Mouse (Mus musculus) lung, adult 18-20 months (tissue): ENCODE results near the gene Phf21b.

Source experiments
- DNase-seq, 2 experiments: peaks; one replicate each; pipeline ENCODE4 v3.0.0; 2022; ENCODE audit warnings: mixed read lengths in 2 of 2

The Phf21b gene

DNA sequence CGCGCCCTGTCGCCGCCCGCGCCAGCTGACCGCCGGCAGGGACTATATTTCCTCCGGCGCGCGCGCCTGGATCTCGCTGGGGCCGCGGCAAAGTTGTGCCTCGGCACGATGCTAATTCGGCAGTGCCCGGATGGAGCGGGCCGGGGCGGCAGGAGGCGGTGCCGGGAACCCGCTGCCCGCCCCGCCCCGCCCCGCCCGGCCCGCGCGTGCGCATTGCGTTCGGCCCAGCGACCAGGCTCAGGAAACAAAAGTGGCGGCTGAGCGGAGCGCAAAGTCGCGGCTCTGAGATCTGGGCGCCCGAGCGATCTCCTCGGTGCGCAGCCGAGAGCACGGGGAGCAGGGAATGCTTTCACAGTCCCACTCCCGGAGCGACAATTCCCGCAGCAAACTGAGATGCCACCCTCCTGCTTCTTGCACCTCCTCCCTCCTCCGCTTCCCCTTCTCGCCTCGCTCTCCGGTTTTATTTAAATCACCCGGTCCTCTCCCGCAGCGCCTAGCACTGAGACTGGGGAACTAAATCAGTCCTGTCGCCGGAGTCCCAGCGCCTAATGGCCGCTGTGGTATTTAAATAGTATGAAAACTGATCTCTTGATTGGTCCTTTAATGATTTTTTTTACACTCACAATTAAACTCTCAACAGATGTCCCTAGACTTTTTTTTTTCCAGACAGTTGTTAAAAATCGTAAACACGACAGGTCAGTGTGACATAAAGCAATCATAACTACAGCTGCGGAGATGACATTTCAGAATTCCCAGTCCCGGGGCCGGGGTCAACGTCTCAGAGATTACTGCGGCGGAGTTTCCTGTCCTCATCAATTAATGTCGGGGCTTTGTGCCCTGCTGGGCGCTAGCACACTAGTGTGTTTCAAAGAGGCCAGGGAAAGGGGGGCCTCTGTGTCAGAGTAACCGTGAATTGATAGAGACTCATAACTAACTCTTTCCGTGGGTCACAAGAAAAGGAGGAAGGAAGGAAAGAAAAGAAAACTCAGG is at the start of gene Phf21b:
TSS of gene Phf21b (minus strand) at position 44 of the 990 bp plus-strand sequence.
- DNase-seq, result peak; percentile 77 to 84

GRCm38 (mm10) chr15:84903843-84904385 is 48.1 kb upstream of the Phf21b start:
- no peak for DNase-seq

- DNase-seq, result peak; percentile 40 to 58
Measured at GRCm38 (mm10) chr15:84898077-84898476, 42.2 kb upstream of the Phf21b start.

DNA sequence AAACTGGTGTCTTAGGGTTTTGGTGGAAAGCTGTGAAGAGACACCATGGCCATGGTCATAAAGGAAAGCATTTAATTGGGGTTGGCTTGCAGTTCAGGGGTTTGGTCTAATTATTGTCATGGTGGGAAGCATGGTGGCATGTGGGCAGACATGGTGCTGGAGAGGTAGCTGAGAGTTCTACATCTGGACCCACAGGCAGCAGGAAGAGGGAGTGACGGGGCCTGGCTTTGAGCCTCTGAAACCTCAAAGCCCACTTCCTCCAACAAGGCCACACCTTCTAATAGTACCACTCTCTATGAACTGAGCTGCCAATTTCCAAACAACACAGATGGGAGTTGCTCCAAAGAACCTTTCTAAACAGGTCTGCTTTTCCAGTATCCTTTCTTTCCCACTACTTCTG is 40.8 kb upstream of the Phf21b start:
- DNase-seq, result no peak

DNA sequence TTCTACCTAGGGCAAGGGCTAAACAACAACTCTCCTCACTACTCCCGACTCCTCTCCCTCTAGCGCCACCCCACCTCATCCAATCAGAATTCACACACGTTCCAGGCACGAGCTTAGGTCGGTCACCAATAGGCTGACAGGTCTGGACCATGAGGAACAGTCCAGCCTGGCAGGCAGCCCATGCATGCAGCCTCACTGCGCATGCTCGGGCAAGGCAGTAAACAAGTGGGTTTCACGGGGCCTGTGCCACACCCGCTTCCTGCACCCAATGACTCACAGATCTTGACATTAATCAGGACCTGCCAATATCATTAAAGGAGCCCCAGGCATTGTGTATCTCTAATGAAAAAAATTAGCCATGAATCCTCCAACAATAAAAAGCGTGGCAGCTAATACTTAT is 40.4 kb upstream of the Phf21b start:
- DNase-seq, result peak; percentile 40 to 42

DNA sequence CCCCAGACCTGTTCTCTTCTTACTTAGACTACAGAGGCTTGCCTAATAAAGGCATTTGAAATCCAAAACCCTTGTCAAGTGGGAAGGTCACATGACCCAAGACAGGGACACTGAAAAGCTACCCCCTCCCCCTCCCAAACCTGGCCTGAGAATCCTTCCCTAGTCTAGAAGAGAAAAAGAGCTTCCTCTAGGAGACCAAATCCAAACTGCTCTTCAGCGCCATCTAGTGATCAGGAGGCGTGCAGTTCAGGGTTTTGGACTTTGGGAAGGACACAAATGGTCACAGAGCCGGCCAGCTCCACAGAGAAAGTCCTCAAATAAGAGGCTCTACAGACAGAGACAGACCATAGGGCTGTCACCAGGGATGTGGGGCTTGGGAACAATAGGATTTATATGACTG is 35.8 kb upstream of the Phf21b start:
- DNase-seq, result peak; percentile 40 to 55

- DNase-seq, result no peak
Measured at GRCm38 (mm10) chr15:84891246-84891645, 35.4 kb upstream of the Phf21b start.

- DNase-seq, result no peak
Measured at GRCm38 (mm10) chr15:84888066-84888465, 32.2 kb upstream of the Phf21b start.

DNA sequence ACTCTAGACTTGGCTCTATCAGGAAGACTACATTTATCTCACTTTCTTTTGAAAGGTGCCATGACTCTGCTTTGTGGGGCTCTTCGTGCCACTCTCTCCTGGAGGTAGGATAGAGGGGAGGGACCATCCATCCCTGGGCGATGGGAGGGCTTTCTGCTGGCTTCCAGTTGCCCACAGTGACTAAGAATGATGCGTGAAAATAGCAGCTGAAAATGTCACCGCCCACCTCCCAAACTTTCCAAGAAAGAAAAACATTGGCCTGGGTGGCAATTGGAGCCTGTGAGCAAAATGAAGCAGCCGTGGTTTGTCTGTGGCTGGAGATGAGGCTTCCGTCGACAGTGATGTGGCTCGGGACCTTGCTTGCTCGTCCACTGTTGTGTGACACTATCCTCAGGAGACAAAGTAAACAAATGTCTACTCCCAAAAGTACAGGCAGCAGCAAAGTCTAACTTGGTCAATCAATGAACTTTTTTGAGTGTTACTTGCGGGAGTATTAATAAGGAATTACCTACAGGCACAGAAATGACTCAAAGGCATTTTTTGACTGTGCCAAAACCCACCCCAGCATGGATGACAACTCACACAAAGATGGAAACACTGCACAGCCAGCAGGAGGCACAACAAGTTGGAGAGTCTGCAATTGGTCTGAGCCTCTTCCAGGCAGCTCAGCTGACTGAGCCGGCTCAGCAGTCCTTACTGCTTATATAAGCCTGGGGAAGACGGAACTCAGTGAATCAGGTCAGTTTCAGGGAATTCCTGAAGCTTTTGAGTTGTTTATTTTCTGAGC is 21.4 kb upstream of the Phf21b start:
- no peak for DNase-seq

DNA sequence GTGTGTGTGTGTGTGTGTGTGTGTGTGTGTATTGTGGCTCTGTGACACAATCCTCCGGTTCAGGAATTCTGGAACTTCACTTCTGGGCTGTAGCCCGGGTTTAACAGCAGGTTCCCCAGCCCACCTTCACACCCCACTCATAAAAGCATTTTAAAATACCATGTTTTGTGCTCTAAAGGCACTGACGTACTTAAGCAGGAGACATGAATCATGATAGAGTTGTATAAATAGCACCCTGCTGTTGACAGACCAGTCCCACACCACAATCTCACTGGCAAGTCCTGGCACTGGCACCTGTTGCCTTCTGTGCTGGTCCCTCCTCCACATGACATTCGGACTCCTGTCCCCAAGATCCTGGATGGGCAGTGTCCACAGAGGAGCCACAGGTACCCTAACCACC is 18.0 kb upstream of the Phf21b start:
- DNase-seq, result no peak

DNA sequence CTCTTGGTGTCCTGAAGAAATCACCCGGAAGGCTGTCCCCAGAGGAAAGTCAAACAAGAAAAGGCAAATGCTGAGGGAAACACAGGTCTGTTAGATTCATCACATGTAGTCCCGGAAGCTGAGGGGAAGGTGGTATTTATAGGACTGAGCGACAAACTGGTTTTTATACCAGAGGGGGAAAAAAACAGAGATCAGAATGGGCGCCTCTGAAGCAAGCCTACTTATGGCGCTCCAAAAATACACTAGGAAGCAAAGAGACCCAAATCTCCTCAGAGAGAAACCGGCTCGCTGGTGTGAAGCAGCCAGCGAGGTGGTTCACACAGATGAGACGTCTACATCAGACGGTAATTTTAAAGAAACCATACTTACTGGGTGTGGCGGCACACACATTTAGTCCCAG is 17.2 kb upstream of the Phf21b start:
- DNase-seq, result no peak

- DNase-seq, result no peak
Measured at GRCm38 (mm10) chr15:84871802-84872201, 16.0 kb upstream of the Phf21b start.

- DNase-seq, result no peak
Measured at GRCm38 (mm10) chr15:84861911-84862310, 6.1 kb upstream of the Phf21b start.

- no peak for DNase-seq
Measured at GRCm38 (mm10) chr15:84857623-84858022, 1.8 kb upstream of the Phf21b start.

DNA sequence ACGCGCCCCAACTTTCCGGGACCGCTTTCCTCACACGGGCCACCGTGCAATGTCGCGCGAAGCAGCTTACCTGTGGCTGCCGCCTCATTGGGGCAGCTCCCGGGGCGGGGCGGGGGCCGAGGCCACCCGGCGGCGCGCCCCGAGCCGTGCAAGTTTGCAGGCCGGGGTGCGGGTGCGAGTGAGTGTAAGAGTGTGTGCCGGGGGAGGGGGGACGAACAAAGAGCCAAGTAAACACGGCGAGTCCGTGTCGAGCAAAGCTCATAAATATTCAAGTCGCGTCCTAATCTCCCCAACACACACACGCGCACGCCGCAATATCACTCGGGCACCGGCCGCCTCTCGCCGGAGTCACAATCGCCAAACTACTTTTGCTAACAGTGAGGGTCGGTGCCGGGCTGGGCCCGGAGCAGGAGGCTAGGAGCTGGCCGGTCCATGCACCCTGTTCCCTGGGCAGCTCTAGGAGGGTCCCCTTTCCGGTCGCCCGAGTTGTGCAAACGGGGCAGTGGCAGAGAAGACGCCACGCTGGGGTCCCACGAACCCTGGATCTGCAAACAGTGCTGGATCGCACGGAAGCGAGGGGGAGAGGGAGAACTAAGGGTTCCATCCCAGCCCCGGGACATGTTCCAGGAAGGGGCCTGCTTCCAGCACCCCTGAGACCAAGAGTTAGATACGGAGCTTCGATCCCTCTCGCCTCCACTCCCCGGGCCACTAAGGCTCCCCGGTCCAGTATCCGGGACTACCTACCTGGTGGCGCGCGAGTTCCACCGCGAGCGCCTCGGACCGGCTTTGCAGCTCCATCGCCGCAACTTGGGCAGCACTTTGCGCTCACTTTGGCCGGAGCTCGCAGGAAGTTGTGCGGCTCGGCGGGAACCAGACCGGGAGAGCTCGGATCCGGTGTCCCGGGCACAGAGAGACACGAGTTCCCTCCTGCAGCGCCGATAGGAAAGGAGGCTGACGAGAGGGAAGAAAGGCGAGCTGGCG is 638 bp downstream of the Phf21b start:
- DNase-seq, result peak; percentile 17 to 39

DNA sequence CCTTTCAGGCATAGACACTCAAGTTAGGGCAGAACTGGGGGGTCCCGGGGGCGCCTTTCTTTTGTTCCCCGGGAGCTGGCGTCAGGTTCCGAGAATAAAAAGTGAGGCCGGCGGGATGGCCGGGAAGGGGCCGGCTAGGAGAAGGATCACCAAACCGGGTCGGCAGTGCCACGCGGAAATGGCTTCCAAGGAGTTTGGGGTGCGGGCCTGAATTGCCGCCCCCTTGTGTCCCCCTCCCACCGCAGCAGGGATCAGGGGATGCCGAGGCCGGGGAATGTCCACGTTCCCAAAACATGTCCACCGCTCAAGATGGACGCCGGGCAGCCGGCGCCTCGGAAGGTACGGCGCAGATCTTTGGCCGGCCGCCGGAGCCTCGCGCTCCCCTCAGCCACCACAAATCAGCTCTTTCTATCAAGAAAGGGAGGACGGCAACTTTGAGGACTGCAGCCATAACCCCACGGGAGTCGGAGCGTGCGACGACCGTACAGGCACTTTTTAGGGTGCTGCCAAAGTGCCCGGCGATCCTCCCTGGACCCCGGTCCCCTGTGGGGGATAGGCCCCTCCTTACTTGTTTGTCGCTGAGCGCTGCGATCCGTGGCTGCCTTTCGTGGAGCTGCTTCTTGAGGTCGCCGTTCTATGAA is 1.6 kb downstream of the Phf21b start:
- DNase-seq, result peak in 1 of 2 experiments; percentile 4

- DNase-seq, result peak; percentile 33 to 59
Measured at GRCm38 (mm10) chr15:84853261-84854137, 2.4 kb downstream of the Phf21b start.

- no peak for DNase-seq
Measured at GRCm38 (mm10) chr15:84852457-84853070, 3.3 kb downstream of the Phf21b start.

DNA sequence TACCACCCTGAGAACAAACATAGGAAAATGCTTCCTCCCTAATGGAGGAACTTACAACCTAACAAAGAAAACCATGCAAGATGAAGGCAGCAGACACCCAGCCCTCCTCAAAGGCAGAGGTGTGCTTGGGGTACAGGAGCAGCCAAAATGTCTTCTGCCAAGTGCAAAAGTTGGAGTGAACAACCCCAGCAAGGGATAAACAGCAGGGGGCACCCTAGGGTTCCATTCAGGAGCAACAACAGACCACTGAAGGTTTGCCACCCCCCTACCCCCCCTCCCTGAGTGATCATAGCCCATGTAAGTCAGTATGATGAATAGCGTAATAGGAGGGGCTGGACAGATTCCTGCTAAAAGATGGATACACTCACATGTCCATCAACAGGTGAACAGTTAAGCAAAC is 5.5 kb downstream of the Phf21b start:
- DNase-seq, result no peak

GRCm38 (mm10) chr15:84846216-84846615 is 9.6 kb downstream of the Phf21b start:
- DNase-seq, result no peak
